Mouse (Mus musculus) gastrocnemius, adult 2 months (tissue): ENCODE data around the gene Lig1. TPM values are rescaled to one million over a fixed set of nuclear protein-coding genes. Genes with fewer than 3 reads are reported as not detected.

Experiments used
- DNase-seq: peaks from one replicate; pipeline ENCODE4 v3.0.0; 2022
- H3K27ac ChIP-seq: fragments of 200-600 bp; 2 replicates; pipeline ENCODE4 v1.8.1; 2022; ENCODE audit warnings: mild to moderate bottlenecking
- H3K4me3 ChIP-seq: fragments of 200-600 bp; 2 replicates; pipeline ENCODE4 v1.8.1; 2022; ENCODE audit warnings: mild to moderate bottlenecking, moderate library complexity
- CTCF ChIP-seq: fragments of 200-600 bp; IDR thresholded peaks from 2 replicates; pipeline ENCODE4 v1.8.1; 2022; ENCODE audit warnings: antibody characterized with exemption, mild to moderate bottlenecking, moderate library complexity
- intact Hi-C: fragments of 180-260 bp; cut with DNase I; formaldehyde crosslinking; loops from one replicate; pipeline ENCODE4 v1.15.1; 2025
- total RNA-seq, 2 experiments: library from RNA; stranded (reverse); gene quantifications; 2 replicates each; pipeline ENCODE4 v1.2.3; 2021

Gene Lig1
- total RNA-seq, 2 experiments from 2014 or later = 1.1 to 1.4 TPM

GRCm38 (mm10) chr7:13324316-13324715 lies 47.2 kb downstream of the Lig1 start, which contains the start of gene Pla2g4c:
Gene Pla2g4c (plus strand): TSS chr7:13324655.
- intact Hi-C loops = no loop called here
- Histone ChIP-seq H3K27ac (no peak within 1 kb of the TSS), H3K4me3 (no peak within 1 kb of the TSS)
- TF ChIP-seq CTCF = no peak
- DNase-seq = no peak

DNA sequence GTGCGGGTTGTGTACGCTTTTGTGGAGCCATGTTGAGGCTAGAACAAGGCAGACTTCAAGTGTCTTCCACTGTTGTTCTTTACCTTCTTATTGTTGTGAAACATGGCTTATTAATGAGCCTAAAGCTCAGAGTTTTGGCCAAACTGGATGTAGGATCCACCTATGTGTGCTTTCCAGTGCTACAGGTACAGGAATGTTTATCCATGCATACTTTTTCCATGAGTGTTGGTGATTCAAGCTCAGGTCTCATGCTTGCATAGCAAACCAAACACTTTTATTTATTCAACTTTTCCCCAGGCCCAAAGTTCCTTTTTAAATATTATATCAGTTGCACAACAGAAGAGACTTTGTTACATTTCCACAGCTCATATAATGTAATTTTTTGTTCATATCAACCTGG lies 53.5 kb downstream of the Lig1 start:
- no peak for DNase-seq
- intact Hi-C loops = no loop called here
- no peak overlapping the region for H3K4me3 ChIP-seq
- no peak for TF ChIP-seq CTCF
- no peak overlapping the region for H3K27ac ChIP-seq

- Histone ChIP-seq H3K27ac (no peak overlapping the region), H3K4me3 (no peak overlapping the region)
- no peak for DNase-seq
- intact Hi-C loops = no loop called here
- TF ChIP-seq CTCF = no peak
Measured at GRCm38 (mm10) chr7:13355943-13356342, 78.9 kb downstream of the Lig1 start.

Other genes starting within 250 kb of the Lig1 start
- 100 to 1,000 TPM in 1 of 2 experiments, 10 to 100 TPM in 1; 76.2 to 106 TPM for gene Chmp2a, start 242.5 kb upstream of the Lig1 start, total RNA-seq
- 100 to 1,000 TPM; 136 to 146 TPM for gene Ube2m, start 239.0 kb upstream of the Lig1 start, total RNA-seq
- gene Mzf1, start 222.5 kb upstream of the Lig1 start, total RNA-seq = under 1 TPM; 0.51 to 0.92 TPM
- gene Vmn1r85, start 182.1 kb upstream of the Lig1 start, total RNA-seq = not detected
- gene Vmn1r86, start 157.4 kb upstream of the Lig1 start, total RNA-seq = not detected
- not detected for gene Vmn1r87, start 137.1 kb upstream of the Lig1 start, total RNA-seq
- under 1 TPM; 0.05 to 0.11 TPM for gene Vmn1r88, start 117.7 kb upstream of the Lig1 start, total RNA-seq
- not detected for gene Vmn1r89, start 64.3 kb upstream of the Lig1 start, total RNA-seq
- gene Zswim9, start 1.4 kb downstream of the Lig1 start, total RNA-seq = 10 to 100 TPM; 12.6 to 14.5 TPM
- gene Pla2g4c, start 47.4 kb downstream of the Lig1 start, total RNA-seq = under 1 TPM in 1 of 2 experiments, not detected in 1; 0.14 TPM
- not detected for gene Cabp5, start 120.8 kb downstream of the Lig1 start, total RNA-seq
- gene Bsph1, start 173.6 kb downstream of the Lig1 start, total RNA-seq = not detected